Mouse (Mus musculus): ENCODE measurements around the gene Vipas39. TPM values are rescaled to one million over a fixed set of nuclear protein-coding genes. Genes with fewer than 3 reads are reported as not detected.

Vipas39 gene
- polyA plus RNA-seq, 1 experiment from 2014 or later, result 23.8 TPM

DNA sequence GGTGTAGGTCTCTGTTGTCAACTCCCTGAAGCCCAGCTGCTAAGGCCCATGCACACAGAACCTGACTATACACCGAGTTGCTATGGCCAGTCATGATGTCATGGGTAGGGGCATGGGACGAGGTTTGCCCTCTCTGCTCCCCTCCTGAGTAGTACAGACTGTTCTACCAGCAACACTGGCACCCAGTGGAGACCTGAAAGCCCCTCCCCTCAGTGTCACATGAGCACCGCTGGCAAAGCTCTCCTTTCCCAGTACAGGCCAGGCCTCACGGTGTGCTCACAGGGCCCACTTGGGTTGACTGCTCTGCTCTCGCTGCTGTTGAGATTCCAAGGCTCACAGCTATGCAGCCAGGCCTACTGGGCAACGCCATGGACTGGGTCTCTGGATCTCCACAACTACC, 27.9 kb upstream of the Vipas39 start:
- Histone ChIP-seq H3K27me3 (replicated peaks; ENCODE audit: control insufficient read depth, insufficient read depth, low read length) (peaks cover 7% of the 10 kb centered on the region; the same call in 1 of the 2 replicates), H3K9ac (ENCODE audit: low read depth, low read length) (no peak overlapping the region), H3K9me3 (ENCODE audit: control insufficient read depth, low read length) (no peaks in the 10 kb centered on the region), H3K4me2 (no peak overlapping the region), H3K4me1 (replicated peaks; ENCODE audit: control insufficient read depth, insufficient read depth, low read length) (no peaks in the 10 kb centered on the region), H3K4me3 (ENCODE audit: low read depth, low read length) (no peak overlapping the region), H3K27ac (ENCODE audit: low read depth, low read length) (no peak overlapping the region), H3K36me3 (ENCODE audit: control insufficient read depth, insufficient read depth, low read length) (no peaks in the 10 kb centered on the region)
- 72% methylated on average over 6 of the region's 6 CpGs for WGBS
- DNase-seq (ENCODE audit: low spot score), result peak; percentile 20
- ATAC-seq (replicated peaks; ENCODE audit: low FRiP score), result no peak

DNA sequence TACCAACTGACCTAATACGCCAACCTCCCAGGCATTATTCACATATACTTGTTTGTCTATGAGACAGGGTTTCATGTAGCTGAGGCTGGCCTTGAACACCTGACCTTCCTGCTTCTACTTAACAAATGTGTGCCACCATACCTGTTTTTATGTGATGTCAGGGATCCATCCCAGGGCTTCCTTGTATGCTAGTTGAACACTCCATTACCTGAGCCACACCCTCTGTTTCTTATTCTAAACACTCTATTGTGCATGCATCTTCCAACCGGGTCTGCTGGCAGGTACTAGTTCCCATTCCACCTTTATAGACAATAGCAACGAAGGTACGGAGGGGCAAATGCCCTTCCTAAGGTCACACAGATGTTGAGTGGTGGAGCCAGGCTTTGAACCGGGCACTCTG, 23.0 kb upstream of the Vipas39 start:
- H3K27ac ChIP-seq (ENCODE audit: low read depth, low read length), result no peak overlapping the region
- H3K9me3 ChIP-seq (ENCODE audit: control insufficient read depth, low read length), result no peaks in the 10 kb centered on the region
- no peak overlapping the region for H3K4me3 ChIP-seq (ENCODE audit: low read depth, low read length)
- H3K36me3 ChIP-seq (ENCODE audit: control insufficient read depth, insufficient read depth, low read length), result no peaks in the 10 kb centered on the region
- 85% methylated on average over 5 of the region's 5 CpGs for WGBS
- no peaks in the 10 kb centered on the region for H3K4me1 ChIP-seq (replicated peaks; ENCODE audit: control insufficient read depth, insufficient read depth, low read length)
- H3K27me3 ChIP-seq (replicated peaks; ENCODE audit: control insufficient read depth, insufficient read depth, low read length), result no peaks in the 10 kb centered on the region
- DNase-seq (ENCODE audit: low spot score), result no peak
- ATAC-seq (replicated peaks; ENCODE audit: low FRiP score), result no peak
- no peak overlapping the region for H3K9ac ChIP-seq (ENCODE audit: low read depth, low read length)
- no peak overlapping the region for H3K4me2 ChIP-seq

DNA sequence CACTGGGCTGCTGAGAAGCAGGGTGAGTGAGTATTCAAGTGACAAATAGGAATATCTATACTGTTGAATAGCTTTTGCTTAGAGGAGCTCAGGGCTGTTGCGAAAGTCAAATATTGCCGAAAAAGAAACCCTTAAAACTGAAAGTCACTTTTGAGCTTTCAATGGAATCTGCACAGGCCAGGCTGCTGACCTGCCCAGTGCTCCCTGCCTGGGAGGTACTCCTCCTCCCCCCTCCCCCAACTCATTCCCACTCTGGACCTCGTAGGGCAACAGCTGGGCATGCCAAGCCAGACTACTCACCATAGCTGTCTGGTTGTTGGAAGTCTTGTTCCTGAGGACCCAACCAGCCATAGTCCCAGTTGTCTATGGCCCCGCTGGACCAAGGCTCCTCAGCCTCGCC, 18.7 kb upstream of the Vipas39 start:
- no peak overlapping the region for H3K9ac ChIP-seq (ENCODE audit: low read depth, low read length)
- DNase-seq (ENCODE audit: low spot score), result no peak
- 0 out of 2 replicates have a peak, but pooled peaks cover 3% of the 10 kb centered on the region for H3K4me1 ChIP-seq (replicated peaks; ENCODE audit: control insufficient read depth, insufficient read depth, low read length)
- no peak overlapping the region for H3K27ac ChIP-seq (ENCODE audit: low read depth, low read length)
- H3K9me3 ChIP-seq (ENCODE audit: control insufficient read depth, low read length), result no peaks in the 10 kb centered on the region
- H3K4me3 ChIP-seq (ENCODE audit: low read depth, low read length), result no peak overlapping the region
- ATAC-seq (replicated peaks; ENCODE audit: low FRiP score), result no peak
- H3K27me3 ChIP-seq (replicated peaks; ENCODE audit: control insufficient read depth, insufficient read depth, low read length), result no peaks in the 10 kb centered on the region
- H3K36me3 ChIP-seq (ENCODE audit: control insufficient read depth, insufficient read depth, low read length), result no peaks in the 10 kb centered on the region
- 81% methylated on average over 5 of the region's 5 CpGs for WGBS
- H3K4me2 ChIP-seq, result no peak overlapping the region

DNA sequence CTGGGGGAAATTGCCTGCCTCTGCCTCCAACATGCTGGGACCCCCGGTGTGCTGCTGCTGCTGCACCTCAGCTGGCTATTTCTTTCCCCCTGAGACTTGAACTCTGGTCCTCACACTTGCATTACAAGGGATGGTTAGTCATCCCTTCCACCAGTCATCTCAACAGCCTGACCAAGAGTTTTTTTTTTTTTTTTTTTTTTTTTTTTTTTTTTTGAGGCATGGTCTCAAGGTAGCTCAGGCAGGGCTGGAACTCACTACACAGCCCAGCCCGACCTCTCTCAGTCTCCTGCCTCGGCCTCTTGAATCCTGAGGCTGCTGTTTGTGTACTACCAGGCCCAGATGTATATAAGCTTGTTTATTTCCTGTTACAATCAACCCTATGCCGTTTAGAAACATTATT, 18.2 kb upstream of the Vipas39 start:
- ATAC-seq (replicated peaks; ENCODE audit: low FRiP score) (no peak), DNase-seq (ENCODE audit: low spot score) (no peak)
- Histone ChIP-seq H3K27ac (ENCODE audit: low read depth, low read length) (no peak overlapping the region), H3K9me3 (ENCODE audit: control insufficient read depth, low read length) (no peaks in the 10 kb centered on the region), H3K4me2 (no peak overlapping the region), H3K27me3 (replicated peaks; ENCODE audit: control insufficient read depth, insufficient read depth, low read length) (no peaks in the 10 kb centered on the region), H3K36me3 (ENCODE audit: control insufficient read depth, insufficient read depth, low read length) (no peaks in the 10 kb centered on the region), H3K4me1 (replicated peaks; ENCODE audit: control insufficient read depth, insufficient read depth, low read length) (0 out of 2 replicates have a peak, but pooled peaks cover 5% of the 10 kb centered on the region), H3K9ac (ENCODE audit: low read depth, low read length) (no peak overlapping the region), H3K4me3 (ENCODE audit: low read depth, low read length) (no peak overlapping the region)
- 75% methylated on average over 4 of the region's 4 CpGs for WGBS

DNA sequence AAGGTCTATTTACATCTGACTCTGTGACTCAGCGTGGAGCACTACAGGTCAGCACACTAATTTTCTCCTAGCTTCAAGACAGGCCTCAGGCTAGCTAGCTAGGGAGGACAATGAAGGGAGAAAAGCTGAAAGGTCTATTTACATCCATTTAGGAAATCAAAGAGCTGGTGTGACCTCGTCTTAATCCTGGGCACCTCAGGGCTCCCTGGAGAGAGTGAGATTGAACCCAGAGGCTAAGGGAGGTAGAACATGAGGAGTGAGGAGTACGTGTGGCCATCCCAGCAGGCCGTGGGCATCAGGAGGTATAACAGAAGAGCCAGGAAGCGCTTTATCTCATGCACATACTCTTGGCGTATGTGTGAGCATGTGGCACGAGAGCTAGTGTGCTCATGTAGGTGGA, 17.6 kb upstream of the Vipas39 start:
- peak; percentile 21 for DNase-seq (ENCODE audit: low spot score)
- Histone ChIP-seq H3K4me2 (no peak overlapping the region), H3K36me3 (ENCODE audit: control insufficient read depth, insufficient read depth, low read length) (no peaks in the 10 kb centered on the region), H3K27me3 (replicated peaks; ENCODE audit: control insufficient read depth, insufficient read depth, low read length) (no peaks in the 10 kb centered on the region), H3K4me3 (ENCODE audit: low read depth, low read length) (no peak overlapping the region), H3K4me1 (replicated peaks; ENCODE audit: control insufficient read depth, insufficient read depth, low read length) (peaks cover 10% of the 10 kb centered on the region; the same call in 1 of the 2 replicates), H3K9me3 (ENCODE audit: control insufficient read depth, low read length) (no peaks in the 10 kb centered on the region), H3K9ac (ENCODE audit: low read depth, low read length) (no peak overlapping the region), H3K27ac (ENCODE audit: low read depth, low read length) (no peak overlapping the region)
- ATAC-seq (replicated peaks; ENCODE audit: low FRiP score), result no peak
- 69% methylated on average over 7 of the region's 7 CpGs for WGBS

DNA sequence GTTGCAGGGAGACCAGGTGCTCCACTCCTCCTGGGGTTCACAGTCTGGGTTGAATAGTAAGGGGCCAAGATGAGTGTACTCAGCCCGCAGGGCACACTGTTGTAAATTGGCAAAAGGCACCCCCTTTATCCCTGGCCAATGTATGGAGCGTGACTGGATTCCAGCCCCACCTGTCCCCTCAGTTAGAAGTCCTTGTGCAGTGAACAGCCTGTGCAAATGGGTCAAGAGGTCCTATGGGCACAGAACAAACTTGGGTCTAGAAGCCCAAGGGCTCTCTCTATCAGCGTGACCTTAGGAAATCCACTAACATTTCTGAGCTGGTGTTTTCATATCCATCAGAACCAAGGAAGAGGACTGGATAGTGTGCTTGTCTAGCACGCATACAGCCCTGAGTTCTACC, 16.7 kb upstream of the Vipas39 start:
- Histone ChIP-seq H3K9me3 (ENCODE audit: control insufficient read depth, low read length) (no peaks in the 10 kb centered on the region), H3K36me3 (ENCODE audit: control insufficient read depth, insufficient read depth, low read length) (no peaks in the 10 kb centered on the region), H3K4me2 (no peak overlapping the region), H3K27me3 (replicated peaks; ENCODE audit: control insufficient read depth, insufficient read depth, low read length) (no peaks in the 10 kb centered on the region), H3K27ac (ENCODE audit: low read depth, low read length) (no peak overlapping the region), H3K4me3 (ENCODE audit: low read depth, low read length) (no peak overlapping the region), H3K9ac (ENCODE audit: low read depth, low read length) (no peak overlapping the region), H3K4me1 (replicated peaks; ENCODE audit: control insufficient read depth, insufficient read depth, low read length) (peaks cover 16% of the 10 kb centered on the region; the same call in 1 of the 2 replicates)
- DNase-seq (ENCODE audit: low spot score), result no peak
- no peak for ATAC-seq (replicated peaks; ENCODE audit: low FRiP score)
- 91% methylated on average over 4 of the region's 4 CpGs for WGBS

DNA sequence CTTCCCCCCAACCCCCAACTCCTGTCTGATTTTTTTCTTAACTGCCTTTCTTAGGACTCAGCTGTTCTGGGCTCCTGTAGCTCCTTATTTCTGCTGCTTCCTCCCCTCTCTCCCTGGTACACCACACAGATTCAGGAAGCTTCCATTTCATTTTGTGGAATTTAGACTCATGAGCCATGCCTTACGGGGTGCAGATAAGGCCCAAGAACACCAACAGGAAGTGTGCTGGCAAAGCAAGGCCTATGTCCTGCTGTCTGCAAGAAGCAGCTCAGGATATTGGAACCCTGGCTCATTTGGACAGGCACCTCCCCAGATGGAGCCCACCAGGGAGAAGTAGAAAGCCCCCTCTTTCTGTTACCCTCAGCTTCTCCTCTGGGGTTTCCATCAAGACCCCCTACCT, 15.7 kb upstream of the Vipas39 start:
- WGBS, result 22% methylated on average over 1 of the region's 1 CpGs
- Histone ChIP-seq H3K27me3 (replicated peaks; ENCODE audit: control insufficient read depth, insufficient read depth, low read length) (no peaks in the 10 kb centered on the region), H3K9ac (ENCODE audit: low read depth, low read length) (no peak overlapping the region)

DNA sequence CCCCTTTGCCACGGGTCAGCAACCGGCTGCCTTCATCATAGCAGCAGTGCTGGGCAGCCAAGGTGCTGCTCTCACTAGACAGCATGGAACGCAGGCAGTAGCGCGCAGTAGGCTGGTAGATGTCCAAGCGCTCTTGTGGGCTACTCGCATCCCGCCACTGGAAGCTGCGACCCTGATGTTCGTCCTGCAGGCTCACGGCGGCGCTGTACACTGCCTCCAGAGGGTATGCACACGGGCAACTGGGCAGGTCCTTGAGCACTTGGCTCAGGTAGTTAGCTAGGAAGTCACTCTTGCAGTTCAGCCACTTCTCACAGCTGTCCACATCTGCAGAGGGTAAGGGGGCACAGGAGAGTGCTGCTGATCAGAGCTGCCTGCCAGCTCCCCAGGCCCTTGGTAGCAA, 13.8 kb upstream of the Vipas39 start:
- no peak overlapping the region for H3K9ac ChIP-seq (ENCODE audit: low read depth, low read length)
- no peak overlapping the region for H3K27ac ChIP-seq (ENCODE audit: low read depth, low read length)
- ATAC-seq (replicated peaks; ENCODE audit: low FRiP score), result no peak
- H3K4me1 ChIP-seq (replicated peaks; ENCODE audit: control insufficient read depth, insufficient read depth, low read length), result peaks cover 17% of the 10 kb centered on the region
- no peaks in the 10 kb centered on the region for H3K9me3 ChIP-seq (ENCODE audit: control insufficient read depth, low read length)
- DNase-seq (ENCODE audit: low spot score), result no peak
- H3K36me3 ChIP-seq (ENCODE audit: control insufficient read depth, insufficient read depth, low read length), result peaks cover 11% of the 10 kb centered on the region; the same call in 1 of the 2 replicates
- WGBS, result 47% methylated on average over 14 of the region's 14 CpGs
- no peaks in the 10 kb centered on the region for H3K27me3 ChIP-seq (replicated peaks; ENCODE audit: control insufficient read depth, insufficient read depth, low read length)
- H3K4me3 ChIP-seq (ENCODE audit: low read depth, low read length), result no peak overlapping the region
- H3K4me2 ChIP-seq, result no peak overlapping the region

More for the DNA sequence above, 15.7 kb upstream of the Vipas39 start:
- H3K9me3 ChIP-seq (ENCODE audit: control insufficient read depth, low read length), result no peaks in the 10 kb centered on the region
- ATAC-seq (replicated peaks; ENCODE audit: low FRiP score) (no peak), DNase-seq (ENCODE audit: low spot score) (no peak)
- H3K27ac ChIP-seq (ENCODE audit: low read depth, low read length), result no peak overlapping the region
- no peaks in the 10 kb centered on the region for H3K36me3 ChIP-seq (ENCODE audit: control insufficient read depth, insufficient read depth, low read length)
- peaks cover 16% of the 10 kb centered on the region; the same call in 1 of the 2 replicates for H3K4me1 ChIP-seq (replicated peaks; ENCODE audit: control insufficient read depth, insufficient read depth, low read length)
- H3K4me2 ChIP-seq, result no peak overlapping the region
- H3K4me3 ChIP-seq (ENCODE audit: low read depth, low read length), result no peak overlapping the region

DNA sequence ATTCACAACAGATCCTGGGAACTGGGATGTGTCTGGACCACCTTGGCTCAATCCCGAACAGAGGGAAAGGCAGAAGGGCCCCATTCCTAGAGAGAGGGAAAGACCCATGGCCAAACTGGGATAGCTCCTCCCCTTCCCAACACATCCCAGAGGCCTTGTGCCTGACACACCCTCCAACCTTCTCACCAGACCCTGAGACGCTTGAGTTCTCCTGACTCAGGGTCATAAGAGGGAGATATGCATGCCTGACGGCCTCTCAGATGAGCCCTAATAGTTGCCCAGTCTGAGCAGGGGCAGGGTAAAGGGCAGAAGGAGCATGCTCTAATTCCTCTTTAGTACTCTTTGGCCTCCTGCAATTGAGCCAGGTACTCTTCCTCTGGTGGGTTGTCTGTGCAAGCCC, 13.3 kb upstream of the Vipas39 start:
- peak; percentile 30 for DNase-seq (ENCODE audit: low spot score)
- H3K9ac ChIP-seq (ENCODE audit: low read depth, low read length), result no peak overlapping the region
- H3K4me1 ChIP-seq (replicated peaks; ENCODE audit: control insufficient read depth, insufficient read depth, low read length), result peaks cover 21% of the 10 kb centered on the region
- no peaks in the 10 kb centered on the region for H3K9me3 ChIP-seq (ENCODE audit: control insufficient read depth, low read length)
- H3K36me3 ChIP-seq (ENCODE audit: control insufficient read depth, insufficient read depth, low read length), result peaks cover 15% of the 10 kb centered on the region
- no peak overlapping the region for H3K4me2 ChIP-seq
- no peak overlapping the region for H3K27ac ChIP-seq (ENCODE audit: low read depth, low read length)
- ATAC-seq (replicated peaks; ENCODE audit: low FRiP score), result no peak
- no peak overlapping the region for H3K4me3 ChIP-seq (ENCODE audit: low read depth, low read length)
- H3K27me3 ChIP-seq (replicated peaks; ENCODE audit: control insufficient read depth, insufficient read depth, low read length), result no peaks in the 10 kb centered on the region
- 42% methylated on average over 3 of the region's 3 CpGs for WGBS

Measured in liver, embryonic 11.5 days (tissue).